Mouse (Mus musculus) hindbrain, embryonic 11.5 days (tissue): Measurements from ENCODE around the gene Tbc1d16. TPM values are rescaled to one million over a fixed set of nuclear protein-coding genes. Genes with fewer than 3 reads are reported as not detected.
"Not testable (repeated sequence)": the region's sequence is repeated elsewhere in the genome, so short reads cannot be mapped to it uniquely, and the experiment has no call there.

Source experiments
- ATAC-seq: fragments of 200-750 bp; cut with Nextera tagmentation; 2 replicates; pipeline ENCODE4 v1.8.0; 2017; ENCODE audit warnings: mild to moderate bottlenecking, moderate TSS enrichment, moderate library complexity; ENCODE audit not compliant: low FRiP score
- DNase-seq: peaks from one replicate; pipeline ENCODE4 v3.0.0-alpha.2; 2015; ENCODE audit warnings: low spot score
- H3K27ac ChIP-seq: fragments of 300-500 bp; sonication (generic); 2 replicates; pipeline ENCODE4 v1.5.1; 2014; ENCODE audit warnings: mild to moderate bottlenecking, low read depth, low read length
- H3K27me3 ChIP-seq: fragments of 300-500 bp; sonication (generic); 2 replicates; pipeline ENCODE4 v1.6.1; 2014; ENCODE audit warnings: mild to moderate bottlenecking, low read length, moderate library complexity, mixed read lengths; ENCODE audit not compliant: control insufficient read depth, insufficient read depth
- H3K36me3 ChIP-seq: fragments of 300-500 bp; sonication (generic); 2 replicates; pipeline ENCODE4 v1.6.1; 2014; ENCODE audit warnings: mild to moderate bottlenecking, low read length, moderate library complexity, mixed read lengths; ENCODE audit not compliant: control insufficient read depth, insufficient read depth
- H3K4me1 ChIP-seq: fragments of 300-500 bp; sonication (generic); replicated peaks from 2 replicates; pipeline ENCODE4 v1.6.1; 2014; ENCODE audit warnings: low read length, mixed read lengths; ENCODE audit not compliant: control insufficient read depth, insufficient read depth
- H3K4me2 ChIP-seq: fragments of 300-500 bp; sonication (generic); replicated peaks from 2 replicates; pipeline ENCODE4 v1.6.1; 2014; ENCODE audit warnings: mild to moderate bottlenecking, low read depth, low read length
- H3K4me3 ChIP-seq: fragments of 300-500 bp; sonication (generic); 2 replicates; pipeline ENCODE4 v1.5.1; 2014; ENCODE audit warnings: low read depth, low read length
- H3K9ac ChIP-seq: fragments of 300-500 bp; sonication (generic); 2 replicates; pipeline ENCODE4 v1.6.1; 2014; ENCODE audit warnings: low read depth, low read length
- H3K9me3 ChIP-seq: fragments of 300-500 bp; sonication (generic); 2 replicates; pipeline ENCODE4 v1.6.1; 2016; ENCODE audit warnings: low read length; ENCODE audit not compliant: control insufficient read depth
- WGBS: fragments of 180-500 bp; shearing (Covaris S2); extraction: QIAGEN DNeasy Blood & Tissue Kit; methylation state at CpG from one replicate; pipeline ENCODE4 v1.1.7; 2014; 5-methylcytosine and 5-hydroxymethylcytosine counted together
- polyA plus RNA-seq: library from polyadenylated mRNA; unstranded; fragments of >200 nt; fragmentation: Nextera tagmentation; extraction: Ambion mirVana; gene quantifications from 2 replicates; pipeline ENCODE4 v1.2.1, GENCODE M21; 2014

Tbc1d16 gene
- polyA plus RNA-seq, 1 experiment from 2014 or later = 20.7 TPM

- H3K4me3 ChIP-seq = no peak overlapping the region
- H3K27ac ChIP-seq = no peak overlapping the region
- H3K36me3 ChIP-seq = no peaks in the 10 kb centered on the region
- H3K4me2 ChIP-seq = no peak overlapping the region
- WGBS = 89% methylated on average over 8 of the region's 8 CpGs
- H3K4me1 ChIP-seq = no peaks in the 10 kb centered on the region
- no peaks in the 10 kb centered on the region for H3K27me3 ChIP-seq
- no peak overlapping the region for H3K9ac ChIP-seq
- no peak for DNase-seq
- no peaks in the 10 kb centered on the region for H3K9me3 ChIP-seq
- ATAC-seq = no peak
Observed at GRCm38 (mm10) chr11:119259977-119260376, 31.7 kb upstream of the Tbc1d16 start.

- WGBS = 69% methylated on average over 23 of the region's 23 CpGs
- Histone ChIP-seq H3K9ac (0 out of 2 replicates have a peak overlapping the region, but pooled peaks have one; percentile 11), H3K4me1 (no peaks in the 10 kb centered on the region), H3K27ac (no peak overlapping the region), H3K27me3 (no peaks in the 10 kb centered on the region), H3K4me3 (no peak overlapping the region), H3K9me3 (no peaks in the 10 kb centered on the region), H3K4me2 (peak overlapping the region; percentile 20), H3K36me3 (no peaks in the 10 kb centered on the region)
- ATAC-seq = 0 out of 2 replicates have a peak, but pooled peaks have one; percentile 45
- peak; percentile 45 for DNase-seq
Observed at GRCm38 (mm10) chr11:119258572-119259322, 30.4 kb upstream of the Tbc1d16 start.

GRCm38 (mm10) chr11:119258216-119258571 is 29.9 kb upstream of the Tbc1d16 start:
- Histone ChIP-seq H3K36me3 (no peaks in the 10 kb centered on the region), H3K27me3 (no peaks in the 10 kb centered on the region), H3K4me3 (no peak overlapping the region), H3K27ac (no peak overlapping the region), H3K4me1 (no peaks in the 10 kb centered on the region; the same call in 1 of the 2 replicates), H3K4me2 (peak overlapping the region; percentile 20), H3K9me3 (no peaks in the 10 kb centered on the region), H3K9ac (0 out of 2 replicates have a peak overlapping the region, but pooled peaks have one; percentile 11)
- WGBS = 63% methylated on average over 9 of the region's 9 CpGs
- no peak for ATAC-seq
- no peak for DNase-seq

GRCm38 (mm10) chr11:119256557-119256956 is 28.3 kb upstream of the Tbc1d16 start:
- not testable (repeated sequence) for H3K36me3 ChIP-seq, H3K9ac ChIP-seq, H3K9me3 ChIP-seq, H3K27me3 ChIP-seq, H3K27ac ChIP-seq, H3K4me1 ChIP-seq, DNase-seq, H3K4me3 ChIP-seq, ATAC-seq, H3K4me2 ChIP-seq
- WGBS = 96% methylated on average over 5 of the region's 5 CpGs

GRCm38 (mm10) chr11:119252854-119253541 is 24.7 kb upstream of the Tbc1d16 start:
- DNase-seq (peak; percentile 76), ATAC-seq (peak; percentile 73; the same call in 1 of the 2 replicates)
- peak overlapping the region; percentile 28; the same call in 1 of the 2 replicates for H3K4me2 ChIP-seq
- WGBS = 5% methylated on average over 22 of the region's 22 CpGs
- peak overlapping the region; percentile 12; the same call in 1 of the 2 replicates for H3K9ac ChIP-seq
- peaks cover 2% of the 10 kb centered on the region; the same call in 1 of the 2 replicates for H3K4me1 ChIP-seq
- 0 out of 2 replicates have a peak overlapping the region, but pooled peaks have one; percentile 0 for H3K4me3 ChIP-seq
- no peaks in the 10 kb centered on the region for H3K27me3 ChIP-seq
- H3K36me3 ChIP-seq = no peaks in the 10 kb centered on the region
- no peaks in the 10 kb centered on the region for H3K9me3 ChIP-seq
- H3K27ac ChIP-seq = no peak overlapping the region

GRCm38 (mm10) chr11:119250998-119251397 is 22.7 kb upstream of the Tbc1d16 start:
- 58% methylated on average over 17 of the region's 17 CpGs for WGBS

GRCm38 (mm10) chr11:119249011-119249410 is 20.7 kb upstream of the Tbc1d16 start:
- DNase-seq (peak; percentile 85), ATAC-seq (peak; percentile 52)
- Histone ChIP-seq H3K9me3 (no peaks in the 10 kb centered on the region), H3K4me2 (no peak overlapping the region), H3K4me1 (peaks cover 2% of the 10 kb centered on the region; the same call in 1 of the 2 replicates), H3K36me3 (no peaks in the 10 kb centered on the region), H3K9ac (no peak overlapping the region), H3K27ac (no peak overlapping the region), H3K27me3 (no peaks in the 10 kb centered on the region), H3K4me3 (no peak overlapping the region)
- 30% methylated on average over 6 of the region's 6 CpGs for WGBS

More at GRCm38 (mm10) chr11:119250998-119251397, 22.7 kb upstream of the Tbc1d16 start:
- H3K9me3 ChIP-seq = no peaks in the 10 kb centered on the region
- H3K27me3 ChIP-seq = no peaks in the 10 kb centered on the region
- H3K4me3 ChIP-seq = no peak overlapping the region
- DNase-seq = no peak
- no peak overlapping the region for H3K4me2 ChIP-seq
- no peak overlapping the region for H3K9ac ChIP-seq
- H3K27ac ChIP-seq = no peak overlapping the region; the same call in 1 of the 2 replicates
- ATAC-seq = no peak
- no peaks in the 10 kb centered on the region for H3K36me3 ChIP-seq
- peaks cover 2% of the 10 kb centered on the region; the same call in 1 of the 2 replicates for H3K4me1 ChIP-seq

- H3K9ac ChIP-seq, H3K4me1 ChIP-seq, H3K27me3 ChIP-seq, H3K9me3 ChIP-seq, H3K36me3 ChIP-seq, H3K4me3 ChIP-seq, DNase-seq, ATAC-seq, H3K4me2 ChIP-seq, H3K27ac ChIP-seq: not testable (repeated sequence)
- 88% methylated on average over 6 of the region's 6 CpGs for WGBS
Observed at GRCm38 (mm10) chr11:119245543-119245942, 17.2 kb upstream of the Tbc1d16 start.
